Mouse (Mus musculus) hindbrain, embryonic 12.5 days (tissue): ENCODE measurements around the gene Slc35a5. TPM values are rescaled to one million over a fixed set of nuclear protein-coding genes. Genes with fewer than 3 reads are reported as not detected.

Experiments used
- polyA plus RNA-seq: library from polyadenylated mRNA; unstranded; fragments of >200 nt; fragmentation: Nextera tagmentation; extraction: Ambion mirVana; gene quantifications from 2 replicates; pipeline ENCODE4 v1.2.1, GENCODE M21; 2016

Gene Slc35a5
- polyA plus RNA-seq, 1 experiment from 2014 or later: 25.4 TPM

Other genes starting within 250 kb of the Slc35a5 start
- not detected in 2 replicates for gene Cd200r3, start 215.0 kb downstream of the Slc35a5 start, polyA plus RNA-seq
- gene Ccdc80, start 65.3 kb downstream of the Slc35a5 start, polyA plus RNA-seq: 28.3 and 35.3 TPM in 2 replicates
- gene Atg3, start 79 bp upstream of the Slc35a5 start, polyA plus RNA-seq: 42.3 and 44.6 TPM in 2 replicates
- gene Btla, start 65.6 kb upstream of the Slc35a5 start, polyA plus RNA-seq: 0.17 and 0.50 TPM in 2 replicates